Comparison of ENCODE assay signal across 21 mouse cellular contexts in genomic region chr11:103750612-103751011, GRCm38 (mm10). TPM values are rescaled to one million over a fixed set of nuclear protein-coding genes. Genes with fewer than 3 reads are reported as not detected.
DNase-seq lines count a peak whose midpoint lies in the region; ATAC-seq and TF ChIP-seq lines count a peak whose summit lies in the region.
"Had no signal": no experiment of that assay in that cellular context is flagged by ENCODE, and none has a peak within 500 bp of the region (broad histone marks: within the 10 kb centered on the region; RNA-seq: fewer than 3 reads in every experiment).

No protein-coding gene starts in this region.

- no peak overlapping the region for H3K9ac ChIP-seq in intestine, postnatal 0 days (ENCODE audit: low read depth, low read length)
- no peak overlapping the region for H3K9ac ChIP-seq in intestine, embryonic 15.5 days
- H3K9ac ChIP-seq in liver, adult 2 months (ENCODE audit: low read depth, low read length), result no peak overlapping the region
- no peak overlapping the region for H3K9ac ChIP-seq in liver, postnatal 0 days (replicated peaks)
- H3K9ac ChIP-seq: embryonic facial prominence, embryonic 13.5 days; forebrain, embryonic 15.5 days; neural tube, embryonic 15.5 days had no signal

- no peak for TF ChIP-seq CTCF in intestine, postnatal 0 days (IDR thresholded peaks at IDR 0.05; ENCODE audit: low read depth)
- no peak for TF ChIP-seq CTCF in liver, adult 2 months (IDR thresholded peaks at IDR 0.05; ENCODE audit: low read depth, low read length)
- TF ChIP-seq CTCF in liver, postnatal 0 days (IDR thresholded peaks at IDR 0.05; ENCODE audit: low read depth), result no peak
- no peak for TF ChIP-seq CTCF in cerebellum, adult 2 months (IDR thresholded peaks at IDR 0.05; ENCODE audit: borderline replicate concordance, insufficient read depth, low read depth, low read length)

- no peaks in the 10 kb centered on the region for H3K4me1 ChIP-seq in intestine, postnatal 0 days (replicated peaks; ENCODE audit: control insufficient read depth, insufficient read depth, low read length)
- H3K4me1 ChIP-seq in intestine, embryonic 15.5 days (replicated peaks), result peaks cover 11% of the 10 kb centered on the region
- peaks cover 7% of the 10 kb centered on the region for H3K4me1 ChIP-seq in liver, adult 2 months (ENCODE audit: control insufficient read depth, insufficient read depth, low read length)
- peaks cover 9% of the 10 kb centered on the region; the same call in 1 of the 2 replicates for H3K4me1 ChIP-seq in liver, postnatal 0 days (ENCODE audit: insufficient read depth)
- no peaks in the 10 kb centered on the region for H3K4me1 ChIP-seq in cerebellum, adult 2 months (ENCODE audit: control insufficient read depth, insufficient read depth, low read length)

- ATAC-seq in intestine, postnatal 0 days, result no peak
- no peak for ATAC-seq in intestine, embryonic 15.5 days
- ATAC-seq in liver, postnatal 0 days, result no peak
- ATAC-seq in megakaryocyte, adult 5-6 weeks (ENCODE audit: poor library complexity, severe bottlenecking), result 0 out of 2 replicates have a peak, but pooled peaks have one; percentile 45
- ATAC-seq: forebrain, embryonic 15.5 days had no signal

- peaks cover 47% of the 10 kb centered on the region for H3K27me3 ChIP-seq in intestine, postnatal 0 days (replicated peaks; ENCODE audit: control insufficient read depth, insufficient read depth, low read length)
- H3K27me3 ChIP-seq in intestine, embryonic 15.5 days (replicated peaks), result peaks cover 53% of the 10 kb centered on the region
- peaks cover 8% of the 10 kb centered on the region for H3K27me3 ChIP-seq in liver, adult 2 months (ENCODE audit: control insufficient read depth, insufficient read depth, low read length)
- peaks cover 59% of the 10 kb centered on the region for H3K27me3 ChIP-seq in liver, postnatal 0 days (ENCODE audit: insufficient read depth, low read length)
- H3K27me3 ChIP-seq in cerebellum, adult 2 months (ENCODE audit: control insufficient read depth, insufficient read depth, low read length), result no peaks in the 10 kb centered on the region; the same call in 1 of the 2 replicates

- no peaks in the 10 kb centered on the region for H3K36me3 ChIP-seq in intestine, postnatal 0 days (ENCODE audit: control insufficient read depth, insufficient read depth)
- H3K36me3 ChIP-seq in intestine, embryonic 15.5 days, result no peaks in the 10 kb centered on the region
- H3K36me3 ChIP-seq in liver, adult 2 months (ENCODE audit: control insufficient read depth, insufficient read depth, low read length), result no peaks in the 10 kb centered on the region
- no peaks in the 10 kb centered on the region for H3K36me3 ChIP-seq in liver, postnatal 0 days (replicated peaks; ENCODE audit: insufficient read depth, low read length)
- H3K36me3 ChIP-seq: embryonic facial prominence, embryonic 13.5 days; forebrain, embryonic 15.5 days; limb, embryonic 10.5 days; midbrain, embryonic 13.5 days; neural tube, embryonic 15.5 days had no signal

- no peak for TF ChIP-seq EP300 in liver, postnatal 0 days (IDR thresholded peaks at IDR 0.05; ENCODE audit: low read depth)

- DNase-seq in liver, adult 2 months (ENCODE audit: extremely low read depth, low read depth, low spot score), result peak; percentile 78
- no peak for DNase-seq in liver, postnatal 0 days
- peak; percentile 58 for DNase-seq in adrenal gland, postnatal 10 days
- no peak for DNase-seq in c-Kit-positive CD71-positive TER-119-positive erythroid progenitor cells, embryonic 14.5 days (ENCODE audit: low spot score)
- no peak for DNase-seq in cerebellum, adult 2 months
- DNase-seq: cerebellum, adult 8-10 months; heart, postnatal 10 days; lung, adult 2 months; right cerebral cortex, postnatal 25 days; thymus, postnatal 4 days had no signal

- TF ChIP-seq POLR2A in liver, adult 2 months (IDR thresholded peaks at IDR 0.05; ENCODE audit: extremely low read depth, insufficient read depth, low read length), result no peak
- TF ChIP-seq POLR2A in cerebellum, adult 2 months (IDR thresholded peaks at IDR 0.05; ENCODE audit: borderline replicate concordance, insufficient read depth, low read length), result no peak

- no peak overlapping the region for H3K27ac ChIP-seq in intestine, postnatal 0 days (ENCODE audit: low read depth, low read length)
- no peak overlapping the region for H3K27ac ChIP-seq in intestine, embryonic 15.5 days
- H3K27ac ChIP-seq in liver, adult 2 months (replicated peaks; ENCODE audit: insufficient read depth, low read depth, low read length), result no peak overlapping the region
- no peak overlapping the region for H3K27ac ChIP-seq in liver, postnatal 0 days (ENCODE audit: low read depth)
- no peak overlapping the region for H3K27ac ChIP-seq in cerebellum, adult 2 months (ENCODE audit: insufficient read depth, low read length)
- H3K27ac ChIP-seq: embryonic facial prominence, embryonic 13.5 days; forebrain, embryonic 15.5 days; midbrain, embryonic 13.5 days; neural tube, embryonic 15.5 days had no signal

- WGBS in intestine, postnatal 0 days, result 49% methylated on average over 3 of the region's 3 CpGs
- WGBS in intestine, embryonic 15.5 days, result 57% methylated on average over 3 of the region's 3 CpGs
- 13% methylated on average over 3 of the region's 3 CpGs for WGBS in liver, adult 2 months
- 25% methylated on average over 3 of the region's 3 CpGs for WGBS in liver, postnatal 0 days (ENCODE audit: insufficient replicate concordance)
- 56% methylated on average over 3 of the region's 3 CpGs for WGBS in cerebellum, adult 2 months

- H3K9me3 ChIP-seq in intestine, postnatal 0 days (ENCODE audit: control insufficient read depth), result no peaks in the 10 kb centered on the region
- no peaks in the 10 kb centered on the region for H3K9me3 ChIP-seq in intestine, embryonic 15.5 days
- H3K9me3 ChIP-seq in liver, postnatal 0 days (ENCODE audit: low read length), result no peaks in the 10 kb centered on the region
- H3K9me3 ChIP-seq: embryonic facial prominence, embryonic 13.5 days; forebrain, embryonic 15.5 days; limb, embryonic 10.5 days; midbrain, embryonic 13.5 days; neural tube, embryonic 15.5 days had no signal

- H3K79me2 ChIP-seq in liver, adult 2 months (ENCODE audit: control insufficient read depth, insufficient read depth, low read length), result no peaks in the 10 kb centered on the region

- H3K4me3 ChIP-seq in intestine, postnatal 0 days (ENCODE audit: low read depth, low read length), result no peak overlapping the region
- H3K4me3 ChIP-seq in intestine, embryonic 15.5 days (replicated peaks), result no peak overlapping the region
- no peak overlapping the region for H3K4me3 ChIP-seq in liver, adult 2 months (ENCODE audit: insufficient read depth, low read depth, low read length)
- no peak overlapping the region for H3K4me3 ChIP-seq in liver, postnatal 0 days (ENCODE audit: low read depth, low read length)
- no peak overlapping the region for H3K4me3 ChIP-seq in cerebellum, adult 2 months (replicated peaks; ENCODE audit: insufficient read depth, low read depth, low read length)

- 0 out of 2 replicates have a peak overlapping the region, but pooled peaks have one; percentile 85 for H3K4me2 ChIP-seq in intestine, postnatal 0 days (replicated peaks; ENCODE audit: low read depth)
- H3K4me2 ChIP-seq in intestine, embryonic 15.5 days (replicated peaks), result no peak overlapping the region
- H3K4me2 ChIP-seq in liver, postnatal 0 days (ENCODE audit: low read depth, low read length), result no peak overlapping the region

RNA-seq across cellular contexts. Expression of gene Wnt9b, which starts 1.0 kb away (rescaled TPM):
- 0.03 and 0.09 TPM in 2 replicates for polyA plus RNA-seq in intestine, postnatal 0 days (2015; fragmentation: Nextera tagmentation; extraction: Ambion mirVana)
- 0.04 and 0.08 TPM in 2 replicates for polyA plus RNA-seq in intestine, embryonic 15.5 days (2015; fragmentation: Nextera tagmentation; extraction: Ambion mirVana)
- total RNA-seq in liver, adult 2 months (2014; rRNA removed), result 0.34 and 0.65 TPM in 2 replicates
- polyA plus RNA-seq in liver, adult 2 months (2012; rRNA removed), result 0.44 and 0.91 TPM in 2 replicates
- 0.08 and 0.20 TPM in 2 replicates for polyA plus RNA-seq in liver, postnatal 0 days (2015; fragmentation: Nextera tagmentation; extraction: Ambion mirVana)
- total RNA-seq in adrenal gland, postnatal 10 days (2021), result under 1 TPM; 0.12 to 0.39 TPM
- total RNA-seq in megakaryocyte, adult 5-6 weeks (2015), result not detected in 2 replicates
- total RNA-seq in megakaryocyte, adult 5-6 weeks (2017), result not detected in 2 replicates
- polyA plus RNA-seq in cerebellum, adult 2 months (2012; rRNA removed), result 1.0 and 1.1 TPM in 2 replicates
- total RNA-seq: CH12.LX; gastrocnemius, postnatal 4 days; MEL had no signal

RNA-seq across cellular contexts. Expression of gene Wnt3, which starts 23.3 kb away (rescaled TPM):
- polyA plus RNA-seq in intestine, postnatal 0 days (2015; fragmentation: Nextera tagmentation; extraction: Ambion mirVana), result 0.51 and 0.55 TPM in 2 replicates
- 0.31 and 0.49 TPM in 2 replicates for polyA plus RNA-seq in intestine, embryonic 15.5 days (2015; fragmentation: Nextera tagmentation; extraction: Ambion mirVana)
- not detected in 2 replicates for total RNA-seq in liver, adult 2 months (2014; rRNA removed)
- polyA plus RNA-seq in liver, adult 2 months (2012; rRNA removed), result not detected in 2 replicates
- polyA plus RNA-seq in liver, postnatal 0 days (2015; fragmentation: Nextera tagmentation; extraction: Ambion mirVana), result not detected in 2 replicates
- under 1 TPM in 1 of 2 experiments, not detected in 1; 0.15 TPM for total RNA-seq in adrenal gland, postnatal 10 days (2021)
- not detected in 2 replicates for total RNA-seq in megakaryocyte, adult 5-6 weeks (2015)
- total RNA-seq in megakaryocyte, adult 5-6 weeks (2017), result not detected in 2 replicates
- polyA plus RNA-seq in cerebellum, adult 2 months (2012; rRNA removed), result 13.6 and 14.5 TPM in 2 replicates
- total RNA-seq: heart, postnatal 10 days; MEL had no signal

RNA-seq across cellular contexts. Expression of gene Gosr2, which starts 52.9 kb away (rescaled TPM):
- 106 and 113 TPM in 2 replicates for polyA plus RNA-seq in intestine, postnatal 0 days (2015; fragmentation: Nextera tagmentation; extraction: Ambion mirVana)
- polyA plus RNA-seq in intestine, embryonic 15.5 days (2015; fragmentation: Nextera tagmentation; extraction: Ambion mirVana), result 65.3 and 70.7 TPM in 2 replicates
- 52.8 and 55.0 TPM in 2 replicates for total RNA-seq in liver, adult 2 months (2014; rRNA removed)
- polyA plus RNA-seq in liver, adult 2 months (2012; rRNA removed), result 70.2 and 77.8 TPM in 2 replicates
- 39.3 and 43.1 TPM in 2 replicates for polyA plus RNA-seq in liver, postnatal 0 days (2015; fragmentation: Nextera tagmentation; extraction: Ambion mirVana)
- 10 to 100 TPM; 64.3 to 72.7 TPM for total RNA-seq in adrenal gland, postnatal 10 days (2021)
- total RNA-seq in megakaryocyte, adult 5-6 weeks (2015), result 45.8 and 46.8 TPM in 2 replicates
- total RNA-seq in megakaryocyte, adult 5-6 weeks (2017), result 45.5 and 51.8 TPM in 2 replicates
- polyA plus RNA-seq in cerebellum, adult 2 months (2012; rRNA removed), result 86.5 and 87.4 TPM in 2 replicates

Comparison
In these comparisons a context has a peak if more than half of its experiments do, and no peak if none do; other contexts are left out.
1. DNase-seq: peak in liver, adult 2 months (single experiment) and adrenal gland, postnatal 10 days (single experiment); none in liver, postnatal 0 days (single experiment), c-Kit-positive CD71-positive TER-119-positive erythroid progenitor cells, embryonic 14.5 days (single experiment) and cerebellum, adult 2 months (0 of 2).